Mouse (Mus musculus) intestine, embryonic 16.5 days (tissue): Measurements from ENCODE around the gene Mtmr11. TPM values are rescaled to one million over a fixed set of nuclear protein-coding genes. Genes with fewer than 3 reads are reported as not detected.

Experiments
- ATAC-seq: fragments of 200-750 bp; cut with Nextera tagmentation; 2 replicates; pipeline ENCODE4 v1.8.0; 2017; ENCODE audit warnings: moderate TSS enrichment, moderate library complexity
- H3K27ac ChIP-seq: fragments of 300-500 bp; sonication (generic); 2 replicates; pipeline ENCODE4 v1.5.1; 2014; ENCODE audit warnings: mild to moderate bottlenecking, low read length
- H3K27me3 ChIP-seq: fragments of 300-500 bp; sonication (generic); replicated peaks from 2 replicates; pipeline ENCODE4 v1.6.1; 2014; ENCODE audit warnings: low read length, control low read depth, mixed read lengths; ENCODE audit not compliant: control insufficient read depth, insufficient read depth
- H3K36me3 ChIP-seq: fragments of 300-500 bp; sonication (generic); 2 replicates; pipeline ENCODE4 v1.6.1; 2014; ENCODE audit warnings: low read length, control low read depth; ENCODE audit not compliant: control insufficient read depth, insufficient read depth
- H3K4me1 ChIP-seq: fragments of 300-500 bp; sonication (generic); 2 replicates; pipeline ENCODE4 v1.6.1; 2014; ENCODE audit warnings: low read length, control low read depth, mixed read lengths; ENCODE audit not compliant: control insufficient read depth, insufficient read depth
- H3K4me2 ChIP-seq: fragments of 300-500 bp; sonication (generic); 2 replicates; pipeline ENCODE4 v1.6.1; 2014; ENCODE audit warnings: low read depth, low read length, control low read depth
- H3K4me3 ChIP-seq: fragments of 300-500 bp; sonication (generic); 2 replicates; pipeline ENCODE4 v1.5.1; 2014; ENCODE audit warnings: mild to moderate bottlenecking, low read length
- H3K9ac ChIP-seq: fragments of 300-500 bp; sonication (generic); 2 replicates; pipeline ENCODE4 v1.6.1; 2014; ENCODE audit warnings: low read depth, low read length
- H3K9me3 ChIP-seq: fragments of 300-500 bp; sonication (generic); 2 replicates; pipeline ENCODE4 v1.6.1; 2016; ENCODE audit warnings: low read length, control low read depth; ENCODE audit not compliant: control insufficient read depth
- WGBS: fragments of 180-500 bp; shearing (Covaris S2); extraction: QIAGEN DNeasy Blood & Tissue Kit; methylation state at CpG from one replicate; pipeline ENCODE4 v1.1.7; 2014; 5-methylcytosine and 5-hydroxymethylcytosine counted together
- polyA plus RNA-seq: library from polyadenylated mRNA; unstranded; fragments of >200 nt; fragmentation: Nextera tagmentation; extraction: Ambion mirVana; gene quantifications from 2 replicates; pipeline ENCODE4 v1.2.1, GENCODE M21; 2015

Gene Mtmr11
- polyA plus RNA-seq, 1 experiment from 2014 or later = 24.5 TPM

GRCm38 (mm10) chr3:96147950-96148349 lies 13.9 kb upstream of the Mtmr11 start:
- Histone ChIP-seq H3K9ac (no peak overlapping the region), H3K36me3 (no peaks in the 10 kb centered on the region)
- WGBS = 11% methylated on average over 5 of the region's 5 CpGs

GRCm38 (mm10) chr3:96151836-96152235 lies 10.0 kb upstream of the Mtmr11 start:
- Histone ChIP-seq H3K4me3 (no peak overlapping the region), H3K27me3 (no peaks in the 10 kb centered on the region), H3K9ac (no peak overlapping the region), H3K4me1 (no peaks in the 10 kb centered on the region), H3K9me3 (no peaks in the 10 kb centered on the region), H3K4me2 (no peak overlapping the region), H3K36me3 (peaks cover 9% of the 10 kb centered on the region; the same call in 1 of the 2 replicates), H3K27ac (no peak overlapping the region)
- 89% methylated on average over 7 of the region's 7 CpGs for WGBS
- ATAC-seq = no peak

More at GRCm38 (mm10) chr3:96147950-96148349, 13.9 kb upstream of the Mtmr11 start:
- Histone ChIP-seq H3K4me2 (no peak overlapping the region), H3K4me3 (no peak overlapping the region), H3K27me3 (no peaks in the 10 kb centered on the region), H3K9me3 (no peaks in the 10 kb centered on the region), H3K27ac (no peak overlapping the region), H3K4me1 (no peaks in the 10 kb centered on the region)
- ATAC-seq = 0 out of 2 replicates have a peak, but pooled peaks have one; percentile 38

DNA sequence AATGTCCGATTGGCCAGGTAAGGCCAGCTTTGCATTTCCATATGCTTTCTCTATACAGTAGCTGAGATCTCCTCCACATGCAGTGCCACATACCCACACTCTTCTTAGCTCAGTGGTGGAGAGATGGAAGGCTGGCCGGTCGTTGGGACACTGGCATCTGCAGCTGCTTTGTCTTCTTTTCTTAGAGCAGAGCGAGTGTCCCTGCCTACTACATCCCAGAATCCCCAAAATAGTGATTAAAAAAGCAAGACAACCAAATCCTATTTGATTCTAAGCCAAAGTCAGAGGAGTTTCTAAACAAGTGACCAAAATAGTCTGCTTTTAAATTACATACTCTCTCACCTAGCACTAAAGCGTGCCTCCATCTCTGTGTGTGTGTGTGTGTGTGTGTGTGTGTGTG lies 9.2 kb upstream of the Mtmr11 start:
- peaks cover 9% of the 10 kb centered on the region; the same call in 1 of the 2 replicates for H3K36me3 ChIP-seq
- no peaks in the 10 kb centered on the region for H3K27me3 ChIP-seq
- H3K9ac ChIP-seq = no peak overlapping the region
- ATAC-seq = no peak
- H3K27ac ChIP-seq = no peak overlapping the region
- H3K4me1 ChIP-seq = no peaks in the 10 kb centered on the region
- 89% methylated on average over 5 of the region's 5 CpGs for WGBS
- no peaks in the 10 kb centered on the region for H3K9me3 ChIP-seq
- no peak overlapping the region for H3K4me3 ChIP-seq
- no peak overlapping the region for H3K4me2 ChIP-seq

DNA sequence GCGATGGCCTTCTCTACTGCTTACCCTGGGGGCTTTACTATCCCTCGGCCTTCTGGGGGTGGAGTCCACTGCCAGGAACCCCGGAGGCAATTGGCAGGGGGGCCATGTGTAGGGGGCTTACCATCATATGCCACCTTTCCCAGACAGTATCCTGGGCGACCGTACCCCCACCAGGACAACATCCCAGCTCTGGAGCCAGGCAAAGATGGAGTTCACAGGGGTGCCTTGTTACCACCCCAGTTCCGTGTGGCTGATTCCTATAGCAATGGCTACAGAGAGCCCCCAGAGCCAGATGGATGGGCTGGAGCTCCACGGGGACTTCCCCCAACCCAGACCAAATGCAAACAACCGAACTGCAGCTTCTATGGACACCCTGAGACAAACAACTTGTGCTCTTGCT lies 6.3 kb upstream of the Mtmr11 start:
- Histone ChIP-seq H3K27me3 (no peaks in the 10 kb centered on the region), H3K36me3 (peaks cover 9% of the 10 kb centered on the region; the same call in 1 of the 2 replicates)

DNA sequence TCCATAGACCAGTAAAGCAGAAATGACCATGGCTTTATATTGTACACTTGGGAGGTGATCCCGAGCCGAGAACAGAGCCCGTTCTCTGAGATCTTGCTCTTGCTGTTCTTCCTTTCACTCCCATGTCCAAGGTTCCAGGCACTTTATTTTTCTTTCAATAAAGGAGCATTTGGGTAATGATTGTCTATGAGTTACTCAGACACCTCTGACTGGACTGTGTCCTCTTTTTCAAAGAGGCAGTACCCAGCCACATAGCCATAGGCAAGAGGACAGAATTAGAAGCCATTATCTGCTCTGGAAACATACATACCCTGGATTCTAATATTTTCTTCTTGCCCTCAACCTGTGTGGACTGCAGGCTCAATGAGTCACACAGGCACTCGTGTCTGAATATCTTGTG lies 2.0 kb upstream of the Mtmr11 start:
- WGBS = 56% methylated on average over 4 of the region's 4 CpGs

More for the DNA sequence above, 6.3 kb upstream of the Mtmr11 start:
- Histone ChIP-seq H3K4me1 (peaks cover 13% of the 10 kb centered on the region), H3K9me3 (no peaks in the 10 kb centered on the region), H3K27ac (no peak overlapping the region), H3K4me3 (no peak overlapping the region), H3K9ac (no peak overlapping the region), H3K4me2 (no peak overlapping the region)
- no peak for ATAC-seq
- 84% methylated on average over 8 of the region's 8 CpGs for WGBS

DNA sequence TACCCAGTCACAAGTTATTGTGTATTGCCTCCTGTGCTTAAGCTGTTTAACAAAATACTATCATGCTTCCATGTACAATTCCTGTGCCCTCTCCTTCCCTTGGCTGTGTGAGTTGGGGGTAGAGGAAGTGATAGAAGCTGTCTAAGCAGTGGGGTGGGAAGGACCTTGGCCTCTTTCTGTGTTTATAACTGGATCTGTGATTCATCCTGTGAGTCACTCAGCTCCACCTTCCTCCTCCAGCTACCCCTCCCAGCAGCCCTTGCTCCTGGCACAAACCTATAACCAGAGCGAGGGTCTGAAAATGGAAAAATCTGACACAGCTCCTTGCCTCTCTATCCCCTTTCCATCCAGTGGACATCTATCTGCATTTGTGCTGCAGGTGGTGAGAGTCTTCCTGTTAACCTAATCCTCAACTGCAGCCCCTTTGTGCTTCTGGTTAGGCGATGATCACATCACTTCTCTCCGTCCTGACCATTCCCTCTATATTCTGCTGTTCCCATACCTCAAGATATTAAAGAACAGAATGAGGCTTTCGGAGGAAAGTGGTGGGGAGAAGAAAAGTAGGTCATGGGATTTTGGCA lies 1.5 kb upstream of the Mtmr11 start:
- peak overlapping the region; percentile 56 for H3K4me3 ChIP-seq
- H3K9ac ChIP-seq = peak overlapping the region; percentile 68
- H3K27ac ChIP-seq = peak overlapping the region; percentile 92
- no peaks in the 10 kb centered on the region; the same call in 1 of the 2 replicates for H3K36me3 ChIP-seq
- H3K4me1 ChIP-seq = peaks cover 13% of the 10 kb centered on the region
- 40% methylated on average over 4 of the region's 4 CpGs for WGBS
- H3K4me2 ChIP-seq = peak overlapping the region; percentile 90
- ATAC-seq = peak; percentile 85
- H3K27me3 ChIP-seq = no peaks in the 10 kb centered on the region
- no peaks in the 10 kb centered on the region for H3K9me3 ChIP-seq

More for the DNA sequence above, 2.0 kb upstream of the Mtmr11 start:
- Histone ChIP-seq H3K4me1 (peaks cover 13% of the 10 kb centered on the region), H3K4me3 (peak overlapping the region; percentile 13; the same call in 1 of the 2 replicates), H3K27me3 (no peaks in the 10 kb centered on the region), H3K27ac (peak overlapping the region; percentile 92), H3K9me3 (no peaks in the 10 kb centered on the region), H3K4me2 (peak overlapping the region; percentile 90; the same call in 1 of the 2 replicates), H3K36me3 (no peaks in the 10 kb centered on the region; the same call in 1 of the 2 replicates), H3K9ac (peak overlapping the region; percentile 50)
- ATAC-seq = peak; percentile 37

- ATAC-seq = peak; percentile 77
- Histone ChIP-seq H3K9me3 (no peaks in the 10 kb centered on the region), H3K36me3 (no peaks in the 10 kb centered on the region), H3K9ac (peak overlapping the region; percentile 68), H3K4me1 (peaks cover 13% of the 10 kb centered on the region), H3K27ac (peak overlapping the region; percentile 92), H3K4me3 (peak overlapping the region; percentile 56), H3K27me3 (no peaks in the 10 kb centered on the region), H3K4me2 (peak overlapping the region; percentile 90)
- WGBS = 2% methylated on average over 12 of the region's 12 CpGs
Observed at GRCm38 (mm10) chr3:96160803-96161516, 844 bp upstream of the Mtmr11 start.

DNA sequence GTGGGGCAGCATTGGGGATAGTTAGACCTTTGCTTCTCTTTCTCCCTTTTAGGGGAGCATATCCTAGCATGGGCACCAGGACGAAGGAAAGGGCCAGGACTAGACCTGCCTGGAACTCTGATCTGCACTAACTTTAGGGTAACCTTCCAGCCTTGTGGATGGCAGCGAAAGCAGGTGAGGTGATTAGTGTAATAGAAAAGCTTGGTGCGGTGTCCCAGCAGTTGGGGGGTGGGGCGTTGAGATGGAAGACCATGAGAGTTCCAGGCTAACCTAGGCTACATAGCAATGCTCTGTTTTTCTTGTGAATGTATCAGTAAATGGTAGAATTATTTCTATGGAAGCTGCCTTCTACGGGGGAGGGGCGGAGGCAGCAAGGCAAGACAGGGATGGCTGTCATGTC lies 1.2 kb downstream of the Mtmr11 start:
- no peak overlapping the region for H3K27ac ChIP-seq
- H3K36me3 ChIP-seq = no peaks in the 10 kb centered on the region
- peaks cover 13% of the 10 kb centered on the region for H3K4me1 ChIP-seq
- 0 out of 2 replicates have a peak overlapping the region, but pooled peaks have one; percentile 20 for H3K9ac ChIP-seq
- no peaks in the 10 kb centered on the region for H3K27me3 ChIP-seq
- WGBS = 91% methylated on average over 6 of the region's 6 CpGs
- no peak for ATAC-seq
- H3K4me2 ChIP-seq = peak overlapping the region; percentile 90
- no peaks in the 10 kb centered on the region for H3K9me3 ChIP-seq
- H3K4me3 ChIP-seq = peak overlapping the region; percentile 56

DNA sequence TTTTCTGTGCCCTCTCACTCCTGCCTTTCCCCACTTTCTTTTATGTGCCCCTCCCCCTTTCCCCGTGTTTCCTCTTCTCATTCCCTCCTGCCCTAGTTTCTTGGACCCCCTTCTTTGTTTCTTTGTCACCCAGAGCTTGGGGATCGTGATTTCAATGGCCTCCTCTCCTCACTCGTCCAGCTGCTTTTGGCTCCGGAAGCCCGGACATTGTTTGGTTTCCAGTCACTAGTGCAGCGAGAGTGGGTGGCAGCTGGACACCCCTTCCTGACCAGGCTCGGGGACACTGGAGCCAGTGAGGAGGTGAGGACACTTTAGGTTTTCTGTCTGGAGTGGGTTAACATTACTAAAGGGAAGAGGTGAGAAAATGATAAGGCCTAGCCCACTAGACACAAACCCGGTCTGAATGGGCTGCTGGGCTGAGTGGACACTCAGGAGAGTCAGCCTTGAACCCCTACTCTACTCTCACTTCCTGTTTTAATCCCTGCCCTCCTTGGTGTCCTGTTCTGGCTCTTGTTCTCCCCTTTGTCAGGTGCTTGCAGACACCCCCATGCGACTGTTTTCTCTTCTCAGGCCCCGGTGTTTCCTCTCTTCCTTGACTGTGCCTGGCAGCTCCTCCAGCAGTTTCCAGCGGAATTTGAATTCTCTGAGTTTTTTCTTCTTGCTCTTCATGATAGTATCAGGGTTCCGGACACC lies 6.8 kb downstream of the Mtmr11 start:
- Histone ChIP-seq H3K9ac (no peak overlapping the region), H3K27me3 (no peaks in the 10 kb centered on the region), H3K4me3 (no peak overlapping the region), H3K4me1 (peaks cover 10% of the 10 kb centered on the region), H3K9me3 (no peaks in the 10 kb centered on the region), H3K36me3 (peaks cover 4% of the 10 kb centered on the region; the same call in 1 of the 2 replicates), H3K4me2 (no peak overlapping the region), H3K27ac (no peak overlapping the region)
- no peak for ATAC-seq
- WGBS = 69% methylated on average over 12 of the region's 12 CpGs
